Mouse (Mus musculus) stomach, embryonic 14.5 days (tissue): Measurements from ENCODE around the gene Zfp296. TPM values are rescaled to one million over a fixed set of nuclear protein-coding genes. Genes with fewer than 3 reads are reported as not detected.

ENCODE experiments used
- ATAC-seq: fragments of 200-750 bp; cut with Nextera tagmentation; 2 replicates; pipeline ENCODE4 v1.8.0; 2017; ENCODE audit warnings: low read depth, moderate TSS enrichment; ENCODE audit not compliant: insufficient number of reproducible peaks, insufficient read depth, low FRiP score
- H3K27ac ChIP-seq: fragments of 300-500 bp; sonication (generic); 2 replicates; pipeline ENCODE4 v1.5.1; 2014; ENCODE audit warnings: mild to moderate bottlenecking, low read length, moderate library complexity, mixed read lengths
- H3K27me3 ChIP-seq: fragments of 300-500 bp; sonication (generic); 2 replicates; pipeline ENCODE4 v1.6.1; 2014; ENCODE audit warnings: low read length, control low read depth, mixed read lengths; ENCODE audit not compliant: control insufficient read depth, insufficient read depth
- H3K36me3 ChIP-seq: fragments of 300-500 bp; sonication (generic); 2 replicates; pipeline ENCODE4 v1.6.1; 2014; ENCODE audit warnings: mild to moderate bottlenecking, control low read depth, low read length, moderate library complexity, mixed read lengths; ENCODE audit not compliant: control insufficient read depth, insufficient read depth
- H3K4me1 ChIP-seq: fragments of 300-500 bp; sonication (generic); 2 replicates; pipeline ENCODE4 v1.6.1; 2014; ENCODE audit warnings: low read length, control low read depth, mixed read lengths; ENCODE audit not compliant: control insufficient read depth, insufficient read depth
- H3K4me2 ChIP-seq: fragments of 300-500 bp; sonication (generic); replicated peaks from 2 replicates; pipeline ENCODE4 v1.6.1; 2014; ENCODE audit warnings: low read depth, low read length, control low read depth
- H3K4me3 ChIP-seq: fragments of 300-500 bp; sonication (generic); 2 replicates; pipeline ENCODE4 v1.5.1; 2014; ENCODE audit warnings: low read depth, low read length, control low read depth
- H3K9ac ChIP-seq: fragments of 300-500 bp; sonication (generic); replicated peaks from 2 replicates; pipeline ENCODE4 v1.6.1; 2014; ENCODE audit warnings: low read depth, mild to moderate bottlenecking, control low read depth, low read length, moderate library complexity, mixed read lengths
- H3K9me3 ChIP-seq: fragments of 300-500 bp; sonication (generic); 2 replicates; pipeline ENCODE4 v1.6.1; 2016; ENCODE audit warnings: low read depth, low read length, control low read depth; ENCODE audit not compliant: control insufficient read depth
- WGBS: fragments of 180-500 bp; shearing (Covaris S2); extraction: QIAGEN DNeasy Blood & Tissue Kit; methylation state at CpG from one replicate; pipeline ENCODE4 v1.1.7; 2014; 5-methylcytosine and 5-hydroxymethylcytosine counted together
- polyA plus RNA-seq: library from polyadenylated mRNA; unstranded; fragments of >200 nt; fragmentation: Nextera tagmentation; extraction: Ambion mirVana; gene quantifications from 2 replicates; pipeline ENCODE4 v1.2.1, GENCODE M21; 2014

Zfp296 gene
- polyA plus RNA-seq, 1 experiment from 2014 or later, result 1.2 TPM

DNA sequence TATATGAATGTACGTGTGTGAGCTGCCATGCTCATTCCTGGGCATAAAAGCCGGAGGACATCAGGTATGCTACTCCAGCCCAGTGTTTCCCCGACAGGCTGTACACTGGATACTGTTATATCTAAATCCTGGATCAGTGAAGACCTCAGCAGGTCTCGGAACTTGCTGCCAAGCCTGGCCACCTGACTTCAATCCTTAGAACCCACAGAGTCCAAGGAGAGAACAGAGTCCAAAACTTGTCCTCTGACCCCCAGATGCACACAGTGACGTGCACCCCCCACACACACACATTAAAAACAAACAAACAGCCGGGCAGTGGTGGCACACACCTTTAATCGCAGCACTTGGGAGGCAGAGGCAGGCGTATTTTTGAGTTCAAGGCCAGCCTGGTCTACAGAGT, 9.7 kb upstream of the Zfp296 start:
- H3K4me2 ChIP-seq, result no peak overlapping the region
- no peak for ATAC-seq
- H3K27me3 ChIP-seq, result no peaks in the 10 kb centered on the region
- no peaks in the 10 kb centered on the region for H3K9me3 ChIP-seq
- H3K4me3 ChIP-seq, result no peak overlapping the region
- H3K9ac ChIP-seq, result no peak overlapping the region
- H3K4me1 ChIP-seq, result peaks cover 10% of the 10 kb centered on the region
- WGBS, result 91% methylated on average over 8 of the region's 8 CpGs
- no peak overlapping the region for H3K27ac ChIP-seq
- peaks cover 29% of the 10 kb centered on the region for H3K36me3 ChIP-seq

DNA sequence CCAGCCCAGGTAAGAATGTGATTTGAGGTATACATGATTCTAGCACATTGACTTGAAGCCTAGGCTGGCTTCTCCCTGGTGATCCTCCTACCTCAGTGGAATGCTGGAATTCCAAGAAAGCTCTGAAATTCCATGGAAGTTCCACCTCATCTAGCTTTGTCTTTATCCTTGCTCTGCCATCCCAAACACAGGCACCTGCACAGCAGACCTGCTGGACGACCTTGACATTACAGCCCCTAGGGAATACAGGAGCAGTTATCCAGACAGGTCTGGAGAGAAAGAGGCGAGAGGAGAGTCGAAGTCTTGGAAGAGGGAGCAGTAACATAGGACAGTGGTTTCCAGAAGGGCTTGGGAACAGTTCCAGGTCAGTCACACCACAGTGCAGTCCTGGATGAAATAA, 7.4 kb upstream of the Zfp296 start:
- Histone ChIP-seq H3K27ac (no peak overlapping the region), H3K4me3 (no peak overlapping the region), H3K9me3 (no peaks in the 10 kb centered on the region), H3K4me1 (peaks cover 13% of the 10 kb centered on the region), H3K4me2 (no peak overlapping the region), H3K27me3 (no peaks in the 10 kb centered on the region), H3K36me3 (peaks cover 23% of the 10 kb centered on the region), H3K9ac (no peak overlapping the region)
- 77% methylated on average over 3 of the region's 3 CpGs for WGBS
- no peak for ATAC-seq

- H3K27me3 ChIP-seq, result peaks cover 12% of the 10 kb centered on the region
- H3K9ac ChIP-seq, result peak overlapping the region; percentile 80
- H3K27ac ChIP-seq, result peak overlapping the region; percentile 85
- H3K4me2 ChIP-seq, result peak overlapping the region; percentile 89
- under 1% methylated on average over 53 of the region's 53 CpGs for WGBS
- H3K4me3 ChIP-seq, result peak overlapping the region; percentile 74
- ATAC-seq, result peak; percentile 85
- H3K36me3 ChIP-seq, result peaks cover 9% of the 10 kb centered on the region; the same call in 1 of the 2 replicates
- H3K9me3 ChIP-seq, result no peaks in the 10 kb centered on the region
- H3K4me1 ChIP-seq, result peaks cover 22% of the 10 kb centered on the region
Observed at GRCm38 (mm10) chr7:19572926-19573775, 3.9 kb upstream of the Zfp296 start.

- 19% methylated on average over 16 of the region's 16 CpGs for WGBS
- peak overlapping the region; percentile 85; the same call in 1 of the 2 replicates for H3K27ac ChIP-seq
Observed at GRCm38 (mm10) chr7:19573776-19574140, 3.3 kb upstream of the Zfp296 start.

DNA sequence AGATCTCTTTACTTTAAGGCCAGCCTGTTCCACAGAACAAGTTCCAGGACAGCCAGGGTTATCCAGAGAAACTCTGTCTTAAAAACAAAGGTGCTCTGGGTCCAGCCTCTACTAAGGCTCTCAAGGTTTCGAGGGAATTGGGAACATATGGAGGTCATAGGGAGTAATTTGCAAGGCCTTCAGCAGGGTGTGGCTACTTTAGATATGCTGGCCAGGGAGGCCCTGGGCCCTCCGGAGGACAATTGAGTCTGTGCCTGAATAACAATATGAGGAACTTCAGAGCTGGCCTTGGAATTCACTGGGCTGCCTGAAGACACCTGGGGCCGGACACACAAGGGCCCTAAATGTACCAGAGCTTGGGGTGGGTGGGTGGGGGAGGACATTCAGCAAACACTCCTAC, 1.5 kb upstream of the Zfp296 start:
- WGBS, result 55% methylated on average over 3 of the region's 3 CpGs
- H3K4me3 ChIP-seq, result no peak overlapping the region

More at GRCm38 (mm10) chr7:19573776-19574140, 3.3 kb upstream of the Zfp296 start:
- H3K27me3 ChIP-seq, result peaks cover 15% of the 10 kb centered on the region
- peak overlapping the region; percentile 74 for H3K4me3 ChIP-seq
- ATAC-seq, result no peak
- peaks cover 7% of the 10 kb centered on the region; the same call in 1 of the 2 replicates for H3K36me3 ChIP-seq
- peak overlapping the region; percentile 80 for H3K9ac ChIP-seq
- peak overlapping the region; percentile 89 for H3K4me2 ChIP-seq
- H3K9me3 ChIP-seq, result no peaks in the 10 kb centered on the region
- H3K4me1 ChIP-seq, result peaks cover 22% of the 10 kb centered on the region

GRCm38 (mm10) chr7:19577877-19578414, 859 bp downstream of the Zfp296 start:
- H3K4me3 ChIP-seq, result peak overlapping the region; percentile 34
- WGBS, result 14% methylated on average over 10 of the region's 10 CpGs
- 0 out of 2 replicates have a peak overlapping the region, but pooled peaks have one; percentile 28 for H3K9ac ChIP-seq
- no peaks in the 10 kb centered on the region for H3K9me3 ChIP-seq
- peaks cover 15% of the 10 kb centered on the region for H3K27me3 ChIP-seq
- peaks cover 23% of the 10 kb centered on the region for H3K36me3 ChIP-seq
- no peak for ATAC-seq
- H3K4me2 ChIP-seq, result peak overlapping the region; percentile 73
- peaks cover 10% of the 10 kb centered on the region; the same call in 1 of the 2 replicates for H3K4me1 ChIP-seq
- no peak overlapping the region for H3K27ac ChIP-seq

More for the DNA sequence above, 1.5 kb upstream of the Zfp296 start:
- Histone ChIP-seq H3K4me1 (peaks cover 22% of the 10 kb centered on the region), H3K4me2 (no peak overlapping the region), H3K27me3 (peaks cover 15% of the 10 kb centered on the region), H3K27ac (no peak overlapping the region), H3K9me3 (no peaks in the 10 kb centered on the region), H3K9ac (no peak overlapping the region), H3K36me3 (peaks cover 6% of the 10 kb centered on the region; the same call in 1 of the 2 replicates)
- no peak for ATAC-seq

DNA sequence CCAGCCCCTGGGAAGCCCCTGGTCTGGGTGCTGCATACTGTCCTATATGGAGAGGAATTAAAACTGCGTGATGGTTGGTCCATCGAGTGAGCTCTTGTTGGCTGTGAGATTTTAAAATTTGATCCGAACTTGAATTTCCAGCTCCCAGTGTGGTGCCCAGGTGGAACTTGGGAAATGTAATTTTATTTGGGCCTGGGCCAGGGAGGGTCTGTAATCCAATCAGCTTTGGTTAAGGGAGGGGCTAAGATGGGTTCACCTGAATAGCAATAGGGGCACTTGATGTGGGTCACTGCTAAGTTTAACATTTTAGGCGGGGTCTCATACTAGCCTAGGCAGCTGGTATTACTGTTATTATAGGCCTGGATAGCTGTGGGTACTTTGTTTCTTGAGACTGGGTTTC, 1.3 kb downstream of the Zfp296 start:
- H3K4me2 ChIP-seq, result no peak overlapping the region
- no peaks in the 10 kb centered on the region for H3K9me3 ChIP-seq
- no peak for ATAC-seq
- H3K27me3 ChIP-seq, result peaks cover 15% of the 10 kb centered on the region
- peaks cover 10% of the 10 kb centered on the region; the same call in 1 of the 2 replicates for H3K4me1 ChIP-seq
- H3K27ac ChIP-seq, result no peak overlapping the region
- H3K9ac ChIP-seq, result no peak overlapping the region
- H3K4me3 ChIP-seq, result no peak overlapping the region
- peaks cover 25% of the 10 kb centered on the region for H3K36me3 ChIP-seq
- 58% methylated on average over 4 of the region's 4 CpGs for WGBS

DNA sequence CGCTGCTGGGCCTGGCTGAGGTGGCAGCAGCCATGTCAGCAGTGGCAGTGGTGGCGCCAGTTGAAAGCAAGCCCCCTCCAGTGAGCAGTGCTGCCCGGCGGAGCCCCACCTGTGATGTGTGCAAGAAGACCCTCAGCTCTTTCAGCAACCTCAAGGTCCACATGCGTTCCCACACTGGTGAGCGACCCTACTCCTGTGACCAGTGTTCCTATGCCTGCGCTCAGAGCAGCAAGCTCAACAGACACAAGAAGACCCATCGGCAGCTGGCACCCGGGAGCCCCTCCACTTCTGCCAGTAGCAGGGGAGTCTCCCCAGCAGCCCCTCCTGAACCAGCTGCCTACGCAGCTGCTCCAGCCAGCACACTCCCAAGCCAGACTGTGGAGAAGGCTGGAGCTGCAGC, 2.7 kb downstream of the Zfp296 start:
- no peak overlapping the region for H3K4me3 ChIP-seq
- peaks cover 10% of the 10 kb centered on the region; the same call in 1 of the 2 replicates for H3K4me1 ChIP-seq
- ATAC-seq, result no peak
- H3K9ac ChIP-seq, result no peak overlapping the region
- H3K36me3 ChIP-seq, result peaks cover 39% of the 10 kb centered on the region
- no peaks in the 10 kb centered on the region for H3K9me3 ChIP-seq
- H3K4me2 ChIP-seq, result no peak overlapping the region
- H3K27me3 ChIP-seq, result peaks cover 15% of the 10 kb centered on the region
- peak overlapping the region; percentile 58; the same call in 1 of the 2 replicates for H3K27ac ChIP-seq
- 87% methylated on average over 10 of the region's 10 CpGs for WGBS
